Mouse (Mus musculus): ENCODE measurements at regions not wholly inside any gene's neighbourhood (a gene's known extent, or its start where the extent isn't known, plus 50 kb on each side); places are given as distances from the start of the nearest gene placed in this dataset.

DNA sequence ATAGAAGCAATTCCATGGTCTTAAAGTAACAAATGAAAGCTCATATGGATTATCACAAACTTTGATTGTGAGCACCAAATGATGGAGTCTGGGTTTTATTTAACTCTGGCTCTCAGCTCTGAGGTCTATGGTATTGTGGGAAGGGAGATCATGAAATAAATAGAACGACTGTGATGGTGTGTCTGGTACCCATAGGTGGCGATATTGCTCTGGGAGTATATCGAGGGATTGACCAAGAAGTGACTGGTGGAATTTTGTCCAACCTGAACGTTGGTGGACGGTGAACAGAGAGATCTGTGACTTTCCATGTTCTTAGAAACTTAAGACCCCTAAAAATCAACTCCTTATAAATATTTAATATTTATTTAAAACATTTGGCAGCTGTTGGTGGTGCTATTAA, 679.5 kb upstream of the Grid2 start:
- TF ChIP-seq CTCF (IDR thresholded peaks at IDR 0.05; ENCODE audit: low read depth) (peak; percentile 76), EP300 (optimal IDR thresholded peaks at IDR 0.05) (no peak)
